Mouse (Mus musculus) right cerebral cortex, postnatal 4 days (tissue): ENCODE data around the gene Ikbip.
A peak's percentile ranks its signal among the peaks of the same experiment; 100 is the strongest.

ENCODE experiments used
- DNase-seq: peaks from one replicate; pipeline ENCODE4 v3.0.0-alpha.2; 2022

Gene Ikbip

GRCm38 (mm10) chr10:91082550-91083392 is at the start of gene Ikbip, which contains the start of gene Apaf1:
Gene Ikbip (plus strand): TSS chr10:91082940.
Gene Apaf1 (minus strand): TSS chr10:91082770.
- DNase-seq = peak; percentile 100

- peak; percentile 79 for DNase-seq
Observed at GRCm38 (mm10) chr10:91033942-91034341, 48.8 kb upstream of the Ikbip start.

DNA sequence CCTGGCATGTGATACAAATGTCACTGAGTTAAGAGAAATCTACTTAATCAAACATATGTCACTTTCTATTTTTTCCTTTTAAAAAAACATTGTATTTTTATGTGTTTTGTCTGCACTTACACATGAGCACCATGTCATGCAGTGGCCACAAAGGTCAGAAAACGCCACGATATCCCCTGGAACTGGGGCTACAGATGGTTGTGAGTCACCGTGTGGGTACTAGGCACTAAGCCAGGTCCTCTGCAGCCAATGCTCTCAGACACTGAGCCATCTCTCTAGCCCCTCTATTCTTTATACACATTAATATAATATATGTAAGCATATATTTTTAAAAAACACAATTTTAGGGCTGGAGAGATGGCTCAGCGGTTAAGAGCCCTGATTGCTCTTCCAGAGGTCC is 33.0 kb upstream of the Ikbip start:
- DNase-seq = no peak

- DNase-seq = no peak
Observed at GRCm38 (mm10) chr10:91051156-91051555, 31.6 kb upstream of the Ikbip start.

- no peak for DNase-seq
Observed at GRCm38 (mm10) chr10:91052734-91053133, 30.0 kb upstream of the Ikbip start.

- DNase-seq = no peak
Observed at GRCm38 (mm10) chr10:91060742-91061141, 22.0 kb upstream of the Ikbip start.

GRCm38 (mm10) chr10:91062355-91062754 is 20.4 kb upstream of the Ikbip start:
- DNase-seq = no peak

GRCm38 (mm10) chr10:91071768-91072167 is 11.0 kb upstream of the Ikbip start:
- no peak for DNase-seq

GRCm38 (mm10) chr10:91073345-91073744 is 9.4 kb upstream of the Ikbip start:
- peak; percentile 54 for DNase-seq

DNA sequence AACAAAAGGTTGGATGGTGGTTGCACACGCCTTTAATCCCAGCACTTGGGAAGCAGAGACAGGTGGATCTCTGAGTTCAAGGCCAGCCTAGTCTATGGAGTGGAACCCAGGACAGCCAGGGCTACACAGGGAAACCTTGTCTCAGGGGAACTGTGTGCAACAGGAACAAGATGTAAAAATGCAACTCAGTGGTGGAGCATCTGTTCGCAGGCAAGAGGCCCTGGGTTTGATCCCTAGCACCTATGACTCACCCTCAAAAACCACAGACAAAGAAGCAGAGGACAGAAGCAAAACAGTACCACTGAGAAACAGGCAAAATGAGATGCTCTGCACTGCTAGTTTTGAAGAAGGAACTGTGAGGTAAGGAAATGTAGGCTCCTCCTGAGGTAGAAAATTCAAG is 6.1 kb upstream of the Ikbip start:
- DNase-seq = no peak

DNA sequence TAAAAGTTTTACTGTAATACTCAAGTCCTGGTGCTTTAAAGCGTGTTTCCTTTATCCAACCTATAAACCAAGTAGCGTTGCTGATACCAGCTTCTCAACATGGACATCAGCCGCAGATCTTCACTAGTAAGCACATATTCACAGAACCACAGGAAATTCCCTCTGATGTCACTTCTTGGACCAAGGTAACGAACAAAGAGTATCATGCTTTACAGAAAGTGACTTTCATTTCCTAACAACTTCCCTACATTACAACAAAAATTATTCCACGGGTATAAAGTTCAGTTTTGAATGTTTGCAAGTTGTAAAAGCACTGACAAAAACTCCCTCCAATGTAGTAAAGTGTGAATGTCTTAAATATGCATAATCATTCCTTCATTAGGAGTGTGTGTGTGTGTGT is 2.2 kb upstream of the Ikbip start:
- no peak for DNase-seq

GRCm38 (mm10) chr10:91081959-91082507 is 707 bp upstream of the Ikbip start:
- DNase-seq = no peak

- DNase-seq = no peak
Observed at GRCm38 (mm10) chr10:91083393-91083927, 720 bp downstream of the Ikbip start.

DNA sequence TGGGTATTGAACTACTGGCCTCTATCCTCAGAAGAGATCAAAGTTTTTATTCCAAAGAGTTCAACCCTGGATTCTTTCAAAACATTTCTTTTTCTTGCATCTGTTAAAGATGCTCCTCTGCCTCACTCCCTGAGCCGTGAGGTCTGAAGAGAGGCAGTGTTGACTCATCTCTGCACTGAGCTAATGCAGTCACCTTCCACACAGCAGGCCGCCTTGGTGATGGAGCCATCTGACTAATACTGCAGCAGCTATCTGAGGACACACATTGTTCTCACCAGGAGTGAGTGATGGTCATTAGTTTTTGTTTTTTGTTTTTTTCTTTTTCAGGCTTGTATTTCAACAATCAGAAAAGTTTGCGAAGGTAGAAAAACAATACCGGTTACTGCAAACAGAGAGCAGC is 10.1 kb downstream of the Ikbip start:
- no peak for DNase-seq

DNA sequence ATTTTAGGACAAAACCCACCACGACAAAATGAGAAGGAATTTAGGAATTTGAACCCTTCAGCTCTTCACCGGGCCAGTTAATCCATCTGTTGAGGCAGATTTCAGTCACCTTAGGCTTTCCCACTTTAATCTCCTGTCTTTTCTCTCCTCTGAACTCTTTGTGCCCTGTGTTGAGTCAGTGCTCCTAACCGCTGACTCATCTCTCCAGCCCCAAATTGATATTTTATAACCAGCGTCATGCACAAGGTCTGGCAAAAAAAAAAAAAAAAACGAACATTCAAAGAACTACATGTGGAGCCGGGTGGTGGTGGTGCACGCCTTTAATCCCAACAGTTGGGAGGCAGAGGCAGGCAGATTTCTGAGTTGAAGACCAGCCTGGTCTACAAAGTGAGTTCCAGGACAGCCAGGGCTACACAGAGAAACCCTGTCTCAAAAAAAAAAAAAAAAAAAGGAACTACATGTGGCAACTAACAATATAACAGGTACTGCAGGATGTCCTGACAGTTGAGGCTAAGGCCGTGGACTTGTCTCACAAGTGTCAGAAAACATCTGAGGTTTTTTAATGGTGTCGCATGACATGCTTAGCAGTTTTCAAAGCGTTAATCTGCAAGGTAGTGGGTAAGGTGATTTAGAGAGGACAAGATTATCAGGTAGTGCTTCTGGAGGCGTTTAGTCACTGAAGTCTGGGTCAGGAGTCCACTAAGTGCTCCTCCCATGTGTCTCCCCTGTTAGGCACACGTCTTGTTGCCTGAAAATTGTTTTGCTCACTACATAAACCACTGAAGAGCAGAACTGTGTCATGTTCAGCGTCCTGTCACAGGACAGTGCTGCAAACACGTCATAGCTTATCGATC is 11.7 kb downstream of the Ikbip start:
- DNase-seq = no peak

GRCm38 (mm10) chr10:91098056-91098455 is 15.3 kb downstream of the Ikbip start:
- DNase-seq = no peak

- no peak for DNase-seq
Observed at GRCm38 (mm10) chr10:91100101-91100500, 17.4 kb downstream of the Ikbip start.

DNA sequence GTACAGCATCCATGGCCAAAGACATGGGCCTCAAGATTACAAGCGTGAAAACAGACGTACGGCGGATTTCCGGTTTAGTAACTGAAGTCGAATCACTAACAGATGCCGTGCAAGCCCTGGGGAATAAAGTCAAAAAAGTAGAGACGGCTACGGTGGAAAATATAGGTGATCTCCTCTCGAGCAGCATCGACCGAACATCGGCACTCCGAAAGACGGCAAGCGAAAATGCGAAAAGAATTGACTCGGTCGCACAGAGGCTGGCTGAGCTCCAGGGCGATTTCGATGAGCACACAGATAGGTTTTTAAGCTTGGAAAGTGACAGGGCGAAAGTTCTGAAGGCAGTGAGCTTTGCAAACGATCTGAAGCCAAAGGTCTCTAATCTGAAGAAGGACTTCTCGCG is 19.2 kb downstream of the Ikbip start:
- DNase-seq = no peak

DNA sequence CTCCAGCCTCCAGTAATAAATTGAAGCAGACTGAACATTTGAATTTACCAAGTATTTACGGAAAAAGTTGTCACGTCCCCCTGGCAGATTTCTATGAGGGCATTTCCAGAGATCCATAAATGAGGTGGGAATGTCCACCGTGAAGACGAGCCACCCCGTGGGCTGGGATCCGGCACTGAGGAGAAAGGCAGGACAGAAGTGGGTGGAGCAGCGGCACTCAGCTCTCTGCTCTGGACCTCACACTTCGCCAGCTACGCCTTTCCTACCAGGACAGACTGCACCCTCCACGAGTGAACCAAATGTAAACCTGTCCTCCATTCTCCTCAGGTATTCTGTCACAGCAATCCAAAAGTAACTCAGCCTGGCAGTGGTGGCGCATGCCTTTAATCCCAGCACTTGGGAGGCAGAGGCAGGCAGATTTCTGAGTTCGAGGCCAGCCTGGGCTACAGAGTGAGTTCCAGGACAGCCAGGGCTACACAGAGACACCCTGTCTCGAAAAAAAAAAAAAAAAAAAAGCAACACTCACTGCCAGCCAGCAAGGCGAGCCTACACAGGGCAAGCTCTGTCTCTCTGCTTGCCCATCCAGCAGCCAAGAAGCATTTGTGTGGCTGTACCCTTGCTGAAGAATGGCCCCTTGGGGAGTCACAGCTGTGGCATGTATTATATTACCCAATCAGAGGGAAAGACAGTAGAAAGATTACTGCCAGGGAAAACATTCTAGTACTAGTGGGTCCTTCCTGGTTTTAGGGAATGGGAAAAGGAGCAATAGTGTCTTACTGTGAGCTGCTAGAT is 20.3 kb downstream of the Ikbip start:
- DNase-seq = no peak

GRCm38 (mm10) chr10:91105981-91106380 is 23.2 kb downstream of the Ikbip start:
- DNase-seq = no peak

- no peak for DNase-seq
Observed at GRCm38 (mm10) chr10:91109841-91110240, 27.1 kb downstream of the Ikbip start.

DNA sequence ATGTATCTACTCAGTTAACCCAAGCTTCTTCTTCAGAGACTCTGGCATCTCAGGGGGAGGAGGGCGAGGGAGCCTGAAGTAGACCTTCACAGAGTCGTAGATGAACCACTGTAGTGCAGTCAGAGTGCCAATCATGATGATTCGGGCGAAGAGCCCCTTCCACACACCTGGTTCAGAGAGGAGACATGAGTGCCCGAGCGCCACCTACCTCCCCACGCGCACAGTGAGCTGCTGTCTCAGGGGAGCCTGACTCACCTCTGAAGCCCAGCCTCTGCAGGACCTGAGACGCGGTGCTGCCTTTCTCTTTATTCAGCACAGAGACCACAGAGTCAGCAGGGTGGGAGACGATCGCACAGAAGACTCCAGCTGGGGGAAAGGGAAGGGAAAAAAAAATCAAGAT is 34.2 kb downstream of the Ikbip start:
- no peak for DNase-seq
